Mouse (Mus musculus) CH12.LX (cell line): ENCODE measurements around the gene Sf3b6.

Experiments used
- BHLHE40 ChIP-seq: IDR thresholded peaks from 2 replicates; pipeline ENCODE4 v1.6.1; 2011; ENCODE audit warnings: mild to moderate bottlenecking, low read depth, low read length, improper control_type of control experiment
- CTCF ChIP-seq, 2 experiments: IDR thresholded peaks in 1 of 2; conservative IDR thresholded peaks in 1 of 2; 2 replicates each; pipeline ENCODE4 v1.5.1; 2011 to 2012; ENCODE audit warnings: low read depth in 2 of 2, low read length in 2 of 2, improper control_type of control experiment in 1 of 2, inconsistent platforms in 1 of 2, mild to moderate bottlenecking in 1 of 2, moderate library complexity in 1 of 2
- ELF1 ChIP-seq: IDR thresholded peaks from 2 replicates; pipeline ENCODE4 v1.6.1; 2014; ENCODE audit warnings: low read depth, mild to moderate bottlenecking, inconsistent platforms, low read length, improper control_type of control experiment
- EP300 ChIP-seq: IDR thresholded peaks from 2 replicates; pipeline ENCODE4 v1.6.1; 2011; ENCODE audit warnings: low read length, improper control_type of control experiment
- POLR2A ChIP-seq: IDR thresholded peaks from 2 replicates; pipeline ENCODE4 v1.6.1; 2011; ENCODE audit warnings: low read depth, mild to moderate bottlenecking, improper control_type of control experiment, low read length
- RAD21 ChIP-seq: IDR thresholded peaks from 2 replicates; pipeline ENCODE4 v1.6.1; 2011; ENCODE audit warnings: low read depth, mild to moderate bottlenecking, low read length, improper control_type of control experiment, moderate library complexity
- TBP ChIP-seq: conservative IDR thresholded peaks from 2 replicates; pipeline ENCODE4 v1.6.1; 2011; ENCODE audit warnings: low read depth, low read length, improper control_type of control experiment

GRCm38 (mm10) chr12:4813636-4814035 is 3.7 kb upstream of the Sf3b6 start:
- TF ChIP-seq CTCF (conservative IDR thresholded peaks at IDR 0.05 in 1 of 2, IDR thresholded peaks at IDR 0.05 in 1 of 2; ENCODE audit: low read depth in 2 of 2, low read length in 2 of 2) (no peak), POLR2A (no peak), TBP (no peak), BHLHE40 (no peak), RAD21 (no peak), ELF1 (no peak), EP300 (no peak)
